Mouse (Mus musculus) heart, postnatal 36 days (tissue): ENCODE results near the gene Trim23. TPM values are rescaled to one million over a fixed set of nuclear protein-coding genes. Genes with fewer than 3 reads are reported as not detected.

Experiments used
- total RNA-seq, 2 experiments: library from RNA; stranded (reverse); gene quantifications; 2 replicates each; pipeline ENCODE4 v1.2.3; 2021

Gene Trim23
- total RNA-seq, 2 experiments from 2014 or later, result 23.4 to 23.8 TPM

Other genes starting within 250 kb of the Trim23 start
- gene Nln, start 69.2 kb upstream of the Trim23 start, total RNA-seq, result 10 to 100 TPM; 10.6 to 14.8 TPM
- 1 to 10 TPM in 1 of 2 experiments, under 1 TPM in 1; 0.97 to 1.5 TPM for gene Sgtb, start 69.1 kb upstream of the Trim23 start, total RNA-seq
- 10 to 100 TPM; 31.2 to 35.1 TPM for gene Trappc13, start 328 bp upstream of the Trim23 start, total RNA-seq
- gene Cenpk, start 49.8 kb downstream of the Trim23 start, total RNA-seq, result under 1 TPM; 0.62 to 0.67 TPM
- gene Ppwd1, start 50.0 kb downstream of the Trim23 start, total RNA-seq, result 1 to 10 TPM; 6.3 to 7.3 TPM
- gene Adamts6, start 109.0 kb downstream of the Trim23 start, total RNA-seq, result 1 to 10 TPM; 3.0 to 4.9 TPM